In genomic region chr4:21974126-21974525, GRCm38 (mm10) we compare ENCODE assay signal across 16 mouse cellular contexts. TPM values are rescaled to one million over a fixed set of nuclear protein-coding genes. Genes with fewer than 3 reads are reported as not detected.
DNase-seq lines count a peak whose midpoint lies in the region; ATAC-seq and TF ChIP-seq lines count a peak whose summit lies in the region.
"Had no signal": no experiment of that assay in that cellular context is flagged by ENCODE, and none has a peak within 500 bp of the region (broad histone marks: within the 10 kb centered on the region; RNA-seq: fewer than 3 reads in every experiment).

No protein-coding gene starts in this region.

- H3K9ac ChIP-seq in liver, embryonic 12.5 days, result no peak overlapping the region
- H3K9ac ChIP-seq: hindbrain, embryonic 12.5 days; liver, embryonic 13.5 days; midbrain, embryonic 15.5 days had no signal

- H3K4me2 ChIP-seq in liver, embryonic 12.5 days, result no peak overlapping the region
- H3K4me2 ChIP-seq: hindbrain, embryonic 12.5 days; liver, embryonic 13.5 days; midbrain, embryonic 15.5 days had no signal

- H3K4me3 ChIP-seq in liver, embryonic 12.5 days, result no peak overlapping the region
- H3K4me3 ChIP-seq: heart, adult 2 months; hindbrain, embryonic 12.5 days; liver, embryonic 13.5 days; midbrain, embryonic 15.5 days had no signal

- H3K4me1 ChIP-seq in liver, embryonic 12.5 days, result no peaks in the 10 kb centered on the region
- H3K4me1 ChIP-seq: hindbrain, embryonic 12.5 days; liver, embryonic 13.5 days; midbrain, embryonic 15.5 days had no signal

- peak; percentile 13 for DNase-seq in heart, adult 11 months
- no peak for DNase-seq in heart, adult 8-10 months (ENCODE audit: low spot score)
- peak; percentile 26 for DNase-seq in MN1 (ENCODE audit: low spot score)
- DNase-seq in brain, embryonic 14.5 days (ENCODE audit: low read depth), result peak; percentile 64
- DNase-seq in cerebellum, postnatal 10 days, result peak; percentile 79 to 83
- DNase-seq in testis, postnatal 10 days (ENCODE audit: low spot score), result no peak
- DNase-seq in urinary bladder, adult 18-20 months (ENCODE audit: low spot score in 2 of 2), result no peak
- DNase-seq: adrenal gland, adult 2 months; heart, adult 2 months; liver, embryonic 13.5 days; thymus, adult 18-20 months had no signal

- no peak for TF ChIP-seq POLR2A in brain, embryonic 14.5 days (IDR thresholded peaks at IDR 0.05; ENCODE audit: borderline replicate concordance, extremely low read depth, insufficient read depth, insufficient read length, poor library complexity, severe bottlenecking)

- H3K9me3 ChIP-seq in liver, embryonic 12.5 days (replicated peaks), result no peaks in the 10 kb centered on the region
- H3K9me3 ChIP-seq: hindbrain, embryonic 12.5 days; liver, embryonic 13.5 days; midbrain, embryonic 15.5 days had no signal

- no peak overlapping the region for H3K27ac ChIP-seq in liver, embryonic 12.5 days
- H3K27ac ChIP-seq: heart, adult 2 months; hindbrain, embryonic 12.5 days; liver, embryonic 13.5 days; midbrain, embryonic 15.5 days had no signal

- H3K27me3 ChIP-seq in liver, embryonic 12.5 days (replicated peaks), result no peaks in the 10 kb centered on the region
- H3K27me3 ChIP-seq: hindbrain, embryonic 12.5 days; liver, embryonic 13.5 days; midbrain, embryonic 15.5 days had no signal

- ATAC-seq in liver, embryonic 12.5 days, result no peak
- ATAC-seq: intestine, embryonic 16.5 days; midbrain, embryonic 15.5 days had no signal

- WGBS in liver, embryonic 12.5 days (ENCODE audit: insufficient replicate concordance), result 27% methylated on average over 3 of the region's 3 CpGs

- no peaks in the 10 kb centered on the region for H3K36me3 ChIP-seq in liver, embryonic 12.5 days
- H3K36me3 ChIP-seq: liver, embryonic 13.5 days; midbrain, embryonic 15.5 days had no signal

- no peak for TF ChIP-seq CTCF in brain, embryonic 14.5 days (IDR thresholded peaks at IDR 0.05; ENCODE audit: borderline replicate concordance, extremely low read depth, insufficient read depth, insufficient read length)

RNA-seq across cellular contexts. Expression of gene Faxc, which starts 43.0 kb away (rescaled TPM):
- total RNA-seq in heart, adult 8-10 months (2022), result 1 to 10 TPM; 1.4 to 2.0 (median 1.6) TPM
- 33.7 and 54.3 TPM in 2 replicates for polyA plus RNA-seq in brain, embryonic 14.5 days (2012; rRNA removed)
- polyA plus RNA-seq in liver, embryonic 12.5 days (2016; fragmentation: Nextera tagmentation; extraction: Ambion mirVana), result 0.31 and 0.36 TPM in 2 replicates
- total RNA-seq: megakaryocyte progenitor cell, adult 5-6 weeks had no signal

Comparison
In these comparisons a context has a peak if more than half of its experiments do, and no peak if none do; other contexts are left out.
1. DNase-seq: peak in heart, adult 11 months (single experiment), MN1 (single experiment), brain, embryonic 14.5 days (single experiment) and cerebellum, postnatal 10 days (2 of 2); none in heart, adult 8-10 months (single experiment), testis, postnatal 10 days (single experiment) and urinary bladder, adult 18-20 months (0 of 2).
2. RNA of gene Faxc, which starts 43.0 kb away (polyA plus RNA-seq): 33.7 to 54.3 TPM in brain, embryonic 14.5 days; 0.31 to 0.36 TPM in liver, embryonic 12.5 days; every median in the first group is over 10 times any median in the second.